Mouse (Mus musculus) liver, adult (tissue): ENCODE results near the gene Auts2.

ENCODE experiments used
- GATA4 ChIP-seq: IDR thresholded peaks from 2 replicates; pipeline ENCODE4 v1.6.1; 2014; ENCODE audit warnings: mild to moderate bottlenecking, low read length; ENCODE audit not compliant: insufficient replicate concordance

Gene Auts2

GRCm38 (mm10) chr5:131496517-131497216 is 1046.5 kb downstream of the Auts2 start:
- TF ChIP-seq GATA4, result no peak

- no peak for TF ChIP-seq GATA4
Measured at GRCm38 (mm10) chr5:131494564-131494963, 1048.6 kb downstream of the Auts2 start.

GRCm38 (mm10) chr5:131492535-131492934 is 1050.6 kb downstream of the Auts2 start:
- no peak for TF ChIP-seq GATA4

GRCm38 (mm10) chr5:131491843-131492242 is 1051.3 kb downstream of the Auts2 start:
- TF ChIP-seq GATA4, result no peak

GRCm38 (mm10) chr5:131490811-131491210 is 1052.3 kb downstream of the Auts2 start:
- TF ChIP-seq GATA4, result no peak

- no peak for TF ChIP-seq GATA4
Measured at GRCm38 (mm10) chr5:131489846-131490245, 1053.3 kb downstream of the Auts2 start.

GRCm38 (mm10) chr5:131486527-131486926 is 1056.6 kb downstream of the Auts2 start:
- TF ChIP-seq GATA4, result no peak

GRCm38 (mm10) chr5:131475278-131475677 is 1067.9 kb downstream of the Auts2 start:
- no peak for TF ChIP-seq GATA4

GRCm38 (mm10) chr5:131468609-131469008 is 1074.5 kb downstream of the Auts2 start:
- TF ChIP-seq GATA4, result no peak

- no peak for TF ChIP-seq GATA4
Measured at GRCm38 (mm10) chr5:131466131-131466530, 1077.0 kb downstream of the Auts2 start.

- no peak for TF ChIP-seq GATA4
Measured at GRCm38 (mm10) chr5:131463402-131463801, 1079.7 kb downstream of the Auts2 start.

GRCm38 (mm10) chr5:131459951-131460350 is 1083.2 kb downstream of the Auts2 start:
- no peak for TF ChIP-seq GATA4

GRCm38 (mm10) chr5:131459549-131459948 is 1083.6 kb downstream of the Auts2 start:
- no peak for TF ChIP-seq GATA4

GRCm38 (mm10) chr5:131458700-131459099 is 1084.4 kb downstream of the Auts2 start:
- TF ChIP-seq GATA4, result no peak

- no peak for TF ChIP-seq GATA4
Measured at GRCm38 (mm10) chr5:131457999-131458398, 1085.1 kb downstream of the Auts2 start.

GRCm38 (mm10) chr5:131449181-131449868 is 1093.8 kb downstream of the Auts2 start:
- no peak for TF ChIP-seq GATA4
